Mouse (Mus musculus): Measurements from ENCODE around the gene Klhl6. TPM values are rescaled to one million over a fixed set of nuclear protein-coding genes. Genes with fewer than 3 reads are reported as not detected.

Gene Klhl6
- polyA plus RNA-seq, 1 experiment from 2014 or later = 10.0 TPM

GRCm38 (mm10) chr16:19904734-19905479 lies 77.9 kb downstream of the Klhl6 start:
- H3K27me3 ChIP-seq (replicated peaks; ENCODE audit: insufficient read depth, low read length) = no peaks in the 10 kb centered on the region
- H3K4me3 ChIP-seq (ENCODE audit: low read depth, low read length) = no peak overlapping the region
- peak; percentile 24 for DNase-seq (ENCODE audit: low spot score)
- no peak for ATAC-seq
- TF ChIP-seq EP300 (IDR thresholded peaks at IDR 0.05) (no peak), CTCF (IDR thresholded peaks at IDR 0.05) (no peak)
- no peak overlapping the region for H3K4me2 ChIP-seq (replicated peaks; ENCODE audit: low read depth, low read length)
- no peak overlapping the region for H3K9ac ChIP-seq (replicated peaks; ENCODE audit: low read depth)
- no peaks in the 10 kb centered on the region; the same call in 1 of the 2 replicates for H3K4me1 ChIP-seq (ENCODE audit: insufficient read depth, low read depth, low read length)
- no peak overlapping the region for H3K27ac ChIP-seq (ENCODE audit: low read length)
- H3K36me3 ChIP-seq (ENCODE audit: insufficient read depth, low read length) = no peaks in the 10 kb centered on the region
- no peaks in the 10 kb centered on the region for H3K9me3 ChIP-seq (ENCODE audit: low read length)
- 20% methylated on average over 2 of the region's 2 CpGs for WGBS

- DNase-seq (ENCODE audit: low spot score) = no peak
These were observed 79.0 kb downstream of the Klhl6 start for GRCm38 (mm10) chr16:19903792-19904191.

More at GRCm38 (mm10) chr16:19903792-19904191, 79.0 kb downstream of the Klhl6 start:
- H3K4me3 ChIP-seq (ENCODE audit: low read depth, low read length) = no peak overlapping the region
- H3K9me3 ChIP-seq (ENCODE audit: low read length) = no peaks in the 10 kb centered on the region
- WGBS = 96% methylated on average over 1 of the region's 1 CpGs
- no peak for TF ChIP-seq EP300 (IDR thresholded peaks at IDR 0.05)
- TF ChIP-seq CTCF (IDR thresholded peaks at IDR 0.05) = no peak
- H3K4me1 ChIP-seq (ENCODE audit: insufficient read depth, low read depth, low read length) = no peaks in the 10 kb centered on the region; the same call in 1 of the 2 replicates
- H3K36me3 ChIP-seq (ENCODE audit: insufficient read depth, low read length) = no peaks in the 10 kb centered on the region
- no peak overlapping the region for H3K27ac ChIP-seq (ENCODE audit: low read length)
- no peak for ATAC-seq
- no peak overlapping the region for H3K4me2 ChIP-seq (replicated peaks; ENCODE audit: low read depth, low read length)
- no peak overlapping the region for H3K9ac ChIP-seq (replicated peaks; ENCODE audit: low read depth)
- no peaks in the 10 kb centered on the region for H3K27me3 ChIP-seq (replicated peaks; ENCODE audit: insufficient read depth, low read length)

Other genes with a start within 250 kb of the Klhl6 start
- gene B3gnt5, start 222.8 kb downstream of the Klhl6 start, polyA plus RNA-seq (2015; fragmentation: Nextera tagmentation; extraction: Ambion mirVana) = 3.4 and 4.7 TPM in 2 replicates
- 49.7 and 58.7 TPM in 2 replicates for gene Klhl24, start 114.5 kb upstream of the Klhl6 start, polyA plus RNA-seq (2015; fragmentation: Nextera tagmentation; extraction: Ambion mirVana)
- 6.4 and 7.8 TPM in 2 replicates for gene Yeats2, start 158.0 kb upstream of the Klhl6 start, polyA plus RNA-seq (2015; fragmentation: Nextera tagmentation; extraction: Ambion mirVana)

All from lung, postnatal 0 days (tissue).